Comparison of ENCODE assay signal across 12 mouse cellular contexts in genomic region chr2:60173190-60173589, GRCm38 (mm10). TPM values are rescaled to one million over a fixed set of nuclear protein-coding genes. Genes with fewer than 3 reads are reported as not detected.
DNase-seq lines count a peak whose midpoint lies in the region; ATAC-seq and TF ChIP-seq lines count a peak whose summit lies in the region.
"Had no signal": no experiment of that assay in that cellular context is flagged by ENCODE, and none has a peak within 500 bp of the region (broad histone marks: within the 10 kb centered on the region; RNA-seq: fewer than 3 reads in every experiment).

No protein-coding gene starts in this region.

- no peak for DNase-seq in layer of hippocampus, adult 2 months (ENCODE audit: low spot score in 2 of 2)
- DNase-seq in layer of hippocampus, postnatal 36 days: no peak
- DNase-seq in B cell, adult 2 months: peak; percentile 69 to 74
- peak; percentile 31 for DNase-seq in R1 (ENCODE audit: low read depth, low spot score)
- no peak for DNase-seq in cerebellum, postnatal 25 days
- DNase-seq in layer of hippocampus, postnatal 25 days (ENCODE audit: extremely low spot score in 1 of 2, low spot score in 1 of 2): no peak
- no peak for DNase-seq in layer of hippocampus, adult 18-20 months (ENCODE audit: low spot score in 2 of 2)
- DNase-seq: kidney, adult 8-10 months; right cerebral cortex, postnatal 14 days had no signal

- no peak overlapping the region for H3K4me3 ChIP-seq in layer of hippocampus, adult 2 months
- H3K4me3 ChIP-seq: forebrain, embryonic 10.5 days; hindbrain, embryonic 12.5 days had no signal

- ATAC-seq in erythroid progenitor cell, adult 5-6 weeks (replicated peaks; ENCODE audit: low FRiP score, poor library complexity, severe bottlenecking): peak; percentile 57

- TF ChIP-seq CTCF in layer of hippocampus, adult 2 months (conservative IDR thresholded peaks at IDR 0.05): peak; percentile 32; the same call in 1 of the 2 replicates

- no peak overlapping the region for H3K27ac ChIP-seq in layer of hippocampus, adult 2 months
- H3K27ac ChIP-seq: forebrain, embryonic 10.5 days; hindbrain, embryonic 12.5 days had no signal

RNA-seq across cellular contexts. Expression of gene Baz2b, which starts 36.4 kb away (rescaled TPM):
- total RNA-seq in layer of hippocampus, adult 2 months (2021): 10 to 100 TPM; 57.7 to 59.2 TPM
- 10 to 100 TPM; 52.3 to 66.6 TPM for total RNA-seq in layer of hippocampus, postnatal 36 days (2021)
- total RNA-seq in erythroid progenitor cell, adult 5-6 weeks (2015; ENCODE audit: low replicate concordance): 80.9 and 81.4 TPM in 2 replicates
- total RNA-seq in erythroid progenitor cell, adult 5-6 weeks (2017; ENCODE audit: low replicate concordance): 104 and 118 TPM in 2 replicates
- 10 to 100 TPM; 45.1 to 57.9 TPM for total RNA-seq in layer of hippocampus, postnatal 25 days (2021)
- total RNA-seq in layer of hippocampus, adult 18-20 months (2021): 10 to 100 TPM; 50.7 to 62.7 TPM

RNA-seq across cellular contexts. Expression of gene March7, which starts 36.5 kb away (rescaled TPM):
- 10 to 100 TPM; 64.1 to 67.3 TPM for total RNA-seq in layer of hippocampus, adult 2 months (2021)
- total RNA-seq in layer of hippocampus, postnatal 36 days (2021): 10 to 100 TPM; 62.5 to 69.9 TPM
- 65.2 and 68.7 TPM in 2 replicates for total RNA-seq in erythroid progenitor cell, adult 5-6 weeks (2015; ENCODE audit: low replicate concordance)
- total RNA-seq in erythroid progenitor cell, adult 5-6 weeks (2017; ENCODE audit: low replicate concordance): 43.3 and 67.9 TPM in 2 replicates
- total RNA-seq in layer of hippocampus, postnatal 25 days (2021): 10 to 100 TPM; 58.5 to 63.0 TPM
- total RNA-seq in layer of hippocampus, adult 18-20 months (2021): 10 to 100 TPM; 54.4 to 57.7 TPM

Comparison
In these comparisons a context has a peak if more than half of its experiments do, and no peak if none do; other contexts are left out.
1. DNase-seq: peak in B cell, adult 2 months (2 of 2) and R1 (single experiment); none in layer of hippocampus, adult 2 months (0 of 2), layer of hippocampus, postnatal 36 days (0 of 2), cerebellum, postnatal 25 days (0 of 2), layer of hippocampus, postnatal 25 days (0 of 2) and layer of hippocampus, adult 18-20 months (0 of 2).